Mouse (Mus musculus) forebrain, embryonic 16.5 days (tissue): ENCODE results near the gene Rab12. TPM values are rescaled to one million over a fixed set of nuclear protein-coding genes. Genes with fewer than 3 reads are reported as not detected.

Experiments used
- ATAC-seq: fragments of 200-750 bp; cut with Nextera tagmentation; 2 replicates; pipeline ENCODE4 v1.8.0; 2017; ENCODE audit warnings: mild to moderate bottlenecking, moderate library complexity
- H3K27ac ChIP-seq: fragments of 300-500 bp; sonication (generic); 2 replicates; pipeline ENCODE4 v1.5.1; 2014; ENCODE audit warnings: low read length, control low read depth
- H3K27me3 ChIP-seq: fragments of 300-500 bp; sonication (generic); replicated peaks from 2 replicates; pipeline ENCODE4 v1.6.1; 2014; ENCODE audit warnings: low read length; ENCODE audit not compliant: control insufficient read depth, insufficient read depth
- H3K36me3 ChIP-seq: fragments of 300-500 bp; sonication (generic); 2 replicates; pipeline ENCODE4 v1.6.1; 2014; ENCODE audit not compliant: control insufficient read depth, insufficient read depth
- H3K4me1 ChIP-seq: fragments of 300-500 bp; sonication (generic); replicated peaks from 2 replicates; pipeline ENCODE4 v1.6.1; 2014; ENCODE audit warnings: low read length; ENCODE audit not compliant: control insufficient read depth, insufficient read depth
- H3K4me2 ChIP-seq: fragments of 300-500 bp; sonication (generic); 2 replicates; pipeline ENCODE4 v1.6.1; 2014; ENCODE audit warnings: mild to moderate bottlenecking, low read length, control low read depth
- H3K4me3 ChIP-seq: fragments of 300-500 bp; sonication (generic); replicated peaks from 2 replicates; pipeline ENCODE4 v1.5.1; 2014; ENCODE audit warnings: mild to moderate bottlenecking, low read length, control low read depth
- H3K9ac ChIP-seq: fragments of 300-500 bp; sonication (generic); replicated peaks from 2 replicates; pipeline ENCODE4 v1.6.1; 2014; ENCODE audit warnings: low read depth, low read length, control low read depth
- H3K9me3 ChIP-seq: fragments of 300-500 bp; sonication (generic); 2 replicates; pipeline ENCODE4 v1.6.1; 2016; ENCODE audit warnings: low read length; ENCODE audit not compliant: control insufficient read depth
- WGBS: fragments of 180-500 bp; shearing (Covaris S2); extraction: QIAGEN DNeasy Blood & Tissue Kit; methylation state at CpG from one replicate; pipeline ENCODE4 v1.1.7; 2014; 5-methylcytosine and 5-hydroxymethylcytosine counted together
- polyA plus RNA-seq: library from polyadenylated mRNA; unstranded; fragments of >200 nt; fragmentation: Nextera tagmentation; extraction: Ambion mirVana; gene quantifications from 2 replicates; pipeline ENCODE4 v1.2.1, GENCODE M21; 2015

Rab12 gene
- polyA plus RNA-seq, 1 experiment from 2014 or later, result 73.6 TPM

- Histone ChIP-seq H3K9ac (no peak overlapping the region), H3K27ac (no peak overlapping the region), H3K27me3 (no peaks in the 10 kb centered on the region), H3K4me1 (peaks cover 6% of the 10 kb centered on the region), H3K4me2 (no peak overlapping the region), H3K9me3 (no peaks in the 10 kb centered on the region), H3K36me3 (peaks cover 19% of the 10 kb centered on the region), H3K4me3 (no peak overlapping the region)
- ATAC-seq, result no peak
- 89% methylated on average over 2 of the region's 2 CpGs for WGBS
Observed at GRCm38 (mm10) chr17:66504248-66504647, 15.3 kb downstream of the Rab12 start.

GRCm38 (mm10) chr17:66503466-66503865 lies 16.1 kb downstream of the Rab12 start:
- Histone ChIP-seq H3K4me1 (peaks cover 6% of the 10 kb centered on the region), H3K27me3 (no peaks in the 10 kb centered on the region), H3K36me3 (peaks cover 25% of the 10 kb centered on the region), H3K9ac (no peak overlapping the region), H3K27ac (no peak overlapping the region), H3K9me3 (no peaks in the 10 kb centered on the region), H3K4me2 (no peak overlapping the region), H3K4me3 (no peak overlapping the region)
- peak; percentile 55; the same call in 1 of the 2 replicates for ATAC-seq
- 69% methylated on average over 9 of the region's 9 CpGs for whole genome bisulfite sequencing

DNA sequence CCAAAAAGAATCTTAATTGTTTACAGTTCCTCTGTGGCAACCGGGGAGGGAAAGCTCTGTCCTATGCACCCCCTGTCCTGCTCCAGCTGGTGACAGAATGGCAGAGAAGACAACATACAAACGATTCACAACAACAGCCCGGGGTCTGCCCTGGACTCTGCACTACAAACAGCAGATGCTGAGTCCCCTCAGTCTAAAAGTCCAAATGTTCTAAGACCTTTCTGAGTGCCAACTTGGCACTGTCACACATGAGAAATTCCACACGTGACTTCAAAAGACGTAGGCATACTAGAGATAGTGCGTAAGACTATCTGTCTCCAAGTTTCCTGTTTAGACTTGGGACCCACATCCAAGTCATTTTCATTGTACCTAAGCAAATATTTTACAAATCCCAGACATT lies 16.7 kb downstream of the Rab12 start:
- Histone ChIP-seq H3K36me3 (peaks cover 31% of the 10 kb centered on the region), H3K4me2 (no peak overlapping the region), H3K4me3 (no peak overlapping the region), H3K4me1 (peaks cover 6% of the 10 kb centered on the region), H3K27ac (no peak overlapping the region), H3K27me3 (no peaks in the 10 kb centered on the region), H3K9me3 (no peaks in the 10 kb centered on the region), H3K9ac (no peak overlapping the region)
- WGBS, result 54% methylated on average over 6 of the region's 6 CpGs
- no peak for ATAC-seq

GRCm38 (mm10) chr17:66498598-66498997 lies 20.9 kb downstream of the Rab12 start:
- Histone ChIP-seq H3K27me3 (no peaks in the 10 kb centered on the region), H3K4me2 (no peak overlapping the region), H3K27ac (no peak overlapping the region), H3K36me3 (peaks cover 51% of the 10 kb centered on the region), H3K4me1 (peaks cover 3% of the 10 kb centered on the region), H3K9ac (no peak overlapping the region), H3K4me3 (no peak overlapping the region), H3K9me3 (no peaks in the 10 kb centered on the region)
- WGBS, result 93% methylated on average over 13 of the region's 14 CpGs
- no peak for ATAC-seq

GRCm38 (mm10) chr17:66496589-66496988 lies 22.9 kb downstream of the Rab12 start:
- no peaks in the 10 kb centered on the region for H3K4me1 ChIP-seq
- H3K36me3 ChIP-seq, result peaks cover 51% of the 10 kb centered on the region
- H3K9ac ChIP-seq, result no peak overlapping the region
- H3K4me2 ChIP-seq, result no peak overlapping the region
- WGBS, result 96% methylated on average over 9 of the region's 9 CpGs
- H3K27me3 ChIP-seq, result no peaks in the 10 kb centered on the region
- H3K9me3 ChIP-seq, result no peaks in the 10 kb centered on the region
- H3K4me3 ChIP-seq, result no peak overlapping the region
- no peak for ATAC-seq
- H3K27ac ChIP-seq, result no peak overlapping the region

GRCm38 (mm10) chr17:66490022-66490601 lies 29.4 kb downstream of the Rab12 start:
- Histone ChIP-seq H3K27me3 (no peaks in the 10 kb centered on the region), H3K4me2 (no peak overlapping the region), H3K9ac (no peak overlapping the region), H3K36me3 (peaks cover 12% of the 10 kb centered on the region), H3K4me3 (no peak overlapping the region), H3K27ac (no peak overlapping the region), H3K4me1 (no peaks in the 10 kb centered on the region), H3K9me3 (no peaks in the 10 kb centered on the region)
- 43% methylated on average over 10 of the region's 10 CpGs for WGBS
- peak; percentile 59 for ATAC-seq

GRCm38 (mm10) chr17:66486576-66486975 lies 33.0 kb downstream of the Rab12 start:
- 91% methylated on average over 6 of the region's 6 CpGs for WGBS
- no peaks in the 10 kb centered on the region for H3K4me1 ChIP-seq
- H3K36me3 ChIP-seq, result no peaks in the 10 kb centered on the region
- no peak overlapping the region for H3K4me3 ChIP-seq
- H3K9ac ChIP-seq, result no peak overlapping the region
- no peak overlapping the region for H3K27ac ChIP-seq
- H3K9me3 ChIP-seq, result no peaks in the 10 kb centered on the region
- ATAC-seq, result no peak
- no peak overlapping the region for H3K4me2 ChIP-seq
- H3K27me3 ChIP-seq, result no peaks in the 10 kb centered on the region

- Histone ChIP-seq H3K9ac (no peak overlapping the region), H3K36me3 (no peaks in the 10 kb centered on the region), H3K9me3 (no peaks in the 10 kb centered on the region), H3K27me3 (no peaks in the 10 kb centered on the region), H3K4me3 (no peak overlapping the region), H3K4me1 (peaks cover 3% of the 10 kb centered on the region), H3K27ac (no peak overlapping the region), H3K4me2 (no peak overlapping the region)
- 9% methylated on average over 11 of the region's 11 CpGs for WGBS
- ATAC-seq, result peak; percentile 24
Observed at GRCm38 (mm10) chr17:66485742-66486141, 33.8 kb downstream of the Rab12 start.

DNA sequence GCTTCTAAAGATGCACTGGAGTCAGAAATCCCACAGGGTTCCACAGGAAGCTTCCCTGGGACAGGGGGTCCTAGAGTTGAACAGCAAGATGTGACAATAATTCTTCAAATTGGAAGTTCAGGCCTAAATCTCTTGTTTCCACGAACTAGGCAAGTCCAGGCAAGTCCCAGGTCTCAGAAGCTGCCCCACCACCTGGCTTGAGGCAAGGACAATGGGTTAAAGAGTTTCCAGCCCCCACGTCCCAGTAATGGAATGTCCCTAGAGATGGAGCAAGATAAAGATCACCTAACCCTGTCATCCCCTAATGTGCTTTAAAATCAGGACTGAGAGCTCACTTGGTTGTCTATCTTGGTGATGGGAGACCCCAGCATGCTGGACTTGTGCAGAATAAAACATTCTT lies 34.6 kb downstream of the Rab12 start:
- no peak overlapping the region for H3K4me3 ChIP-seq
- H3K27me3 ChIP-seq, result no peaks in the 10 kb centered on the region
- peaks cover 11% of the 10 kb centered on the region for H3K4me1 ChIP-seq
- 62% methylated on average over 2 of the region's 2 CpGs for whole genome bisulfite sequencing
- H3K9ac ChIP-seq, result no peak overlapping the region
- H3K9me3 ChIP-seq, result no peaks in the 10 kb centered on the region
- H3K27ac ChIP-seq, result no peak overlapping the region
- H3K4me2 ChIP-seq, result no peak overlapping the region
- no peaks in the 10 kb centered on the region for H3K36me3 ChIP-seq
- ATAC-seq, result no peak
